Mouse (Mus musculus): ENCODE results near the gene Jag2.
A peak's percentile ranks its signal among the peaks of the same experiment; 100 is the strongest.

Jag2 gene

DNA sequence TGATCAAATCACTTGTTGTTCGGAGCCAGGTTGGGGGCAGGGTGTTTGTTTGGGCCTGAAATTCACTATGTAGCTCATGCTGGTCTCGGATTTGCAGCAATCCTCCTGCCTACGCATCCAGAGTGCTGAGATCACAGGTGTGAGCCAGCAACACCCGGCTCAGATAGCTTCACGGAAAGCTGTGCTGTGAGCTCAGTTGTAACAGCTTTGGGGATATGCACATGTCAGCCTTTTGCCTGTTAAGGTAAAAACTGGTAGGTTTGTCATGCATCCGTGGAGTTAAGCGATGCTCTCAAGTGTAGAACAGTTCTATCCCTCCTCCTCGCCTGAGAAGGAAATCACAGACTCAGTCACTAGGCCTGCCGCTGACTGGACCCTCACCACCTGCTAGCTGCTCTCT lies 28.9 kb downstream of the Jag2 start:
- DNase-seq (ENCODE audit: low spot score): no peak

DNA sequence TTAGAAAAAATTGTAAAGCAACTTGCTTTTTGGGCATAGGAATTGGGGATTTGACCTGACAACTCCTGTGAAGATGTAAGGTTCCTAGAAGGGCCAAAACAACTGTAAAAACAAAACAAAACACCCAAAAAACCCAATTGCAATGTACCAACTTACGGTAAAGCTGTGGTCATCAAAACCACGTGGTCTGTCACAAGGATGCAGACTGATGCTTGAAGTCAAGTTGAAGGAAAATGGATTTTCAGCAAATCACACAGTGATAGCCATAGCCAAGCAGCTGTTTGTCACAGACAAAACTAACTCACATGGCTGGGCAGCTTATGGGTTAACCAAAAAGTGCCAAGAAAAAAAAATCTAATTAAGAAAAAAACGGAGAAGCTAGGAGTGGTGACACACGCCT lies 30.6 kb downstream of the Jag2 start:
- no peak for DNase-seq (ENCODE audit: low spot score)

DNA sequence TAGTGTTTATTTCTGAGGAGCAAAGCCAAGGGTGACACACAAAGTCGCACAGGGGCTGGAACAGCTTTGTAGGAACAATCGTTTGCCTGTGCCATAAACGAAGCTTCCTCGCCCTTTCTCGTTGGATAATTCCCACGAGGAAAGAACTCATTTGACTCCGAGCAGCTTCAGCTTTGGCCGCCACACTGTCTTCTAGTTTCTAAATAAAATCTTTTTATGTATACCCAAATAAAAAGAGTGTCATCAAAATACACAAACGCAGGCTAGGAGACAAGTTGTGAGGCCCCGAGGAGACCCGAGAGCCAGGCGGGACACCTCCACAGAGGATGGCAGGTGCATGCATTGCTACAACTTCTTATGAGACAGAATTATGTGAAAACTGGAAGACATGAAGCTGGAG lies 31.2 kb downstream of the Jag2 start:
- DNase-seq (ENCODE audit: low spot score): no peak

DNA sequence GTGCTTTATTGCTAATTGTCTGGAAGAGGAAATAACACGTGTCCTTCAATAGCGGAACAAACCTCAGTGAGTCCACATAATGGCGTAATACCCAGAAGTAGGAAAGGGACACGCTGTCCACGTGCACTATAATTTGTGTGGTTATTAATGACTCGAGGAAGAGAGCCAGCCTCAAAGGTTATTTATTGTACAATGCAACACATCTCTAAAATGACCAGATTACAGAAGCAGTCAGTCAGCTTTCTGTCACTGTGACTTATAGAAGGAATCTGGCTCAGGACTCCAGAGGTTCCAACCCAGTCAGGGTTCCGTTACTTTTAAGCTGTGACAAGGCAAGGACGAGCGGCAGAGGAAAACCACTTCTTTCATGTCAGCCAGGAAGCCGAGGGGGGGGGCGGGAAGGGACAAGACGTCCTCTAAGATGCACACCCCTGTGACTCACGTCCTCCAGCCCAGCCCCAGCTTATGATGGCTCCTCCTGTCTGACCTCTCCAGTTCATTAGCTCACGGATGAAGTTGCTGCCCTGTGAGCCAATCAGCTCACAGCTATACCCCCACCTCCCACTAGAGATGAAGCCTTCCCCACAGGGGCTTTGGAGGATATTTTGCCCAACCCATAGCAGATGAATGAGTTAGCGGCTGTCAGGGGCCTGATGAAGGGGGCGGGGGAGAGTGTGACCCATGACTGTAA lies 31.9 kb downstream of the Jag2 start:
- peak; percentile 82 for DNase-seq (ENCODE audit: low spot score)

DNA sequence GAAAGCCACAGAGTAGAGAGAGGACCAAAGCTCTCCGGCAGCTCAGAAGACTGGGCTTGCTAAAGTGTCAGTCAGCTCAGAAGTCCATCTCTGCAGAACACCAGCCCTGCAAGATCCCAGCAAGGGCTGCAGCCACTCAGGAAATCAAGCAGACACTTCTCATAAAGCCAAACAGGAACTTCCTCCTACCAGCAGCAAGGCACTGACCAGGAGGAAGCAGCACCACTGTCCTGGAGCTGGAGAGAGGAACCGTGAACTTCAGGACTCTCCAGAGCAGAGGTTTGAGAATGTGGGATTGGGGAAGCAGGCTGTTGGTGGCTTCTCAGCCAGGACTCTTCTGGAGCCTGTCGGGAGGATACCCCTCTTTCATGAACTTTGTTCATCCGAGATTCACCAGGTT lies 34.6 kb downstream of the Jag2 start:
- no peak for DNase-seq (ENCODE audit: low spot score)

DNA sequence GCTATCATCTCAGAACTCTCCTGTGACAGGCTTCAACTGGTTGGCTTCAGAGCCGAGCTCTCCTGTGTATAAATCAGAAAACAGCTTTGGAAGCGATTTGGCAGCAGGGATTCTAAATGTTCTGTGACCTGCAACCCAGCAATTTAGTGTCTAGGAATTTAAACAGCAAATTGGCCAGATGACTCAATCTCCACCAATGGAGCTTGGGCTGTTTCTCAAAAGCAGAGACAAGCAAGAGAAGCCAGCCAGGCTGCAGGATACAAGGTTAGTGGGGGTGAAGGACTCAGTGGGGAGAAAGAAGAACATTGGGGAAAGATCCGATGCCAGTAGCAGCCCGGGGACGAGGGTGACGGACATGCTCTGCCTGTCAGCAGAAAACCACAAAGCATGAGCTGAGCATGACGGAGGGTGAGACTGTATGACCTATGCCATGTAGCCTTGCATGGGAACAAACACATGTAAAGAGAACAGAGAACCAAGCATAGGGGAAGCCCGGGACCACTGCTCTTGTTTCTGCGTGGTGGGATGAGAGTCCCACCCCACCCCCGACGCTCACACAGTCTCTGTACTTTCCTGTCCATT lies 35.2 kb downstream of the Jag2 start:
- DNase-seq (ENCODE audit: low spot score): no peak

DNA sequence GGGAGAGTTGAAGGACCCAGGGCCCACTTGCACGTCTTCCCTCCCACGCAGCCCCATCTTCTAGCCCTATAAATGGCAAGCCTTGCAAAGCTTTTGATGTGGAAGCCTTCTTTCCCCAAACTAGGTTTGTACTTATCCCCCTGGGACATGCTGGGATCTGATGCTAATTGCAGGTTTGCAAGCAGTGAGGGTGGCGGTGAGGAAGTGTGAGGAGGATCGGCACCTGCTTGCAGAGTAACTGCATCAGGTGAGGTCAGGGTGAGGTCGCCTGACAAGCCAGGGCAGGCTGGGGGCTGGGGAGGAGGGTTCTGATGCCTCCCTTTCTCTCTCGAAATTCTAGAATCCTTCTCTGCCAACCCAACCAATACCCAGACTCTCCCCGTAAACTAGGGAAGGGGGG lies 44.1 kb downstream of the Jag2 start:
- no peak for DNase-seq (ENCODE audit: low spot score)

DNA sequence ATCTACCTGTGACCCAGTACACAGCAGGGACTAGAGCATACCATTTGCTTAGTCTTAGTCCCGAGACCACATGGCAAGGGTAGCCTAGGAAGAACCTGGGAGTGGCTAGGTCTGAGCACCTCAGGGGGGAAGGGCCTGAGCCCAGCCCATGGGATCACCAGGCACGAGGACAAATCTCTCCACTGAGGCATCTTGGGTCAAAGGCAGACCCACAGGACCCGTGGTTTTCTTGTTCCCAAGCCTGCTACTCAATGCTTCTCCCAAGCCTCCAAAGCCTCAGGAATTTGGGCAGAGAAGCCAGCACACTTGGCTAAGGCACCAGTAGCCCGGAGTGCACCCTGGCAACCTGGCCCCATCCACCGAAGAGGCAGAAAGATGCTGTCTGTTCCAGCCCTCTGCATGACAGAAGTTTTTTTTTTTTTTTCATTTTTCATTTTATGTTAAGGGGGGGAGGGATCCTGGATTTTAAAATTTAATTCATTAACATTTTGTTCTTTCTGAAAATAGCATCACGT lies 48.2 kb downstream of the Jag2 start:
- DNase-seq (ENCODE audit: low spot score): no peak

DNA sequence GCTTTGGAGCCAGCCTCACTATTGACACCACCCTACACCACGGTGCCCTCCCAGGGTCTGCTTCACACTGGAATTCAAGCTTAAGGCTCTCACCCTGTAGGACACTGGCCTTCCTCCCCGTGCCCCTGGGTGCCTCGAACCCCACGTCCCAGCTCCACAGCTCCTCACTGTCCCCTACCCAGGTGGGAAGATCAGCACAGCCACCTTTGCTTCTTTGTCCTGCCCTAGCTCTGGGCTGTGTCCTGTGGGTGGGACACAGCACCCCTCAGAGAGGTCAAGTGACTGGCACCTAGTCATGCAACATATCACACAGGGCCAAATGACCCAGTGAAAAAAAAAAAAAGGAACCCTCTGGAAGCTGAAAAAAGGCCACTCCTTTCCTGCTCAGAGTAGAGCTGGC lies 48.9 kb downstream of the Jag2 start:
- no peak for DNase-seq (ENCODE audit: low spot score)

DNA sequence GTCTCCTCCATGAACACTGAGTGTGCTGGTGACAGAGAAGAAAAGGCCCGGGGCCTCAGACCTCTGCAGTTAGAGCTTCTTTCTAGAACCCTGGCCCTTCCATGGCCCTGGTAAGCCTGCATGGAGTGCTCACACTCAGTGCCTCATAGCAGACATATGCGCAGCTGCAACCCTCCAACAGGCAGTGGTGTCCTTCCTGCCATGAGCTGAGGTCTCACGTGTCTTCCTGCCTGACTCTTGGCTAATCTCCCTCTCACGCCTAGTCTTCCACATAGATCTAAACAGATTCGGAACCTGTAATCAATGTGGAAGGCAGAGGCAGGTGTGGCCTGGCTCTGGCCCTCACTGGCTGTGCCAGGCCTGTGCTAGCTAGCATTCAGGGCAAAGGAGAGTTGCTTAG lies 49.8 kb downstream of the Jag2 start:
- no peak for DNase-seq (ENCODE audit: low spot score)

DNA sequence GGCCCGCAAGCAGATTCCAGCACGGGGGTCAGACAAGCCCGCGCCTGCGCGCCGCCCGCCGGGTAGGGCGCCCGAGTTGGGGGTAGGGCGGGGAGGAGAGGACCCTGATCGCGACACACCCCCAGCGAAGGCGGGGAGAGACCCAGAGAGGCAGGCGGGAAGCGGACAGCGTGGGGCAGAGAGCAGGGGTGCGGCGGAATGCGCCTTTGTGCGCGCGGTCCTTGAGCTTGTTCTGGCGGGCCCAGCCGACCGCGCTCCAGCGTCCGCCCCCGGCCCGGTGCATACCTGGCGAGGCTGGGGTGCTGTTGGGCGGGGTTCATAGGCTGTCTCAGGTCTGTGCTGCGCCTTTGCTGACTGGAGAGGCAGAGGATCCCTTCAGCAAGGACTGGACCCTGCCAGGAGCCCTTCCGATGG lies 52.0 kb downstream of the Jag2 start:
- peak; percentile 12 for DNase-seq (ENCODE audit: low spot score)

DNA sequence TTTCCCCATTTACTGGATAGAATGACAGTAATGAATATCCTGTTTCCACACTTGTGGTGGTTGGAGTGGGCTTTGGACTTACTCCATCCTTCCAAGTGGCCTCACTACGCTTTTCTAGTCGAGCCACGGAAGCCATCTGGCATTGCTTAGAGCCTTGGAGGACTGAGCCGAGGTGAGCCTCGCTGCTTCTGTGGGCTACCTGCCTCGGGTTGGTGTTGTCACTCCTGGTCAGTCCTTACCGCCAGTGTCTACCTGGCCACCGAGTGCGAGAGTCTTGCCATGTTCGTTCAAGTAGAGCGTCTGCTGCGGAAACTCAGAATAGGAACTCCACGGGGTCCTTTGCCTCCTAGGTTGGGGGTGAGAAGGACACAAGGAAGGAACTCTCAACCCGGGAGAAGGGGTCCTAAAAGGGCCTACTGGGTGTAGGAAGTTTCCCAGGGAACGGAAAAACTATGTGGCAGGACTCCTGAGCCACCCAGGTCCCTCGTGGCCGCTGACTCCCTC lies 52.5 kb downstream of the Jag2 start:
- DNase-seq (ENCODE audit: low spot score): peak; percentile 7

DNA sequence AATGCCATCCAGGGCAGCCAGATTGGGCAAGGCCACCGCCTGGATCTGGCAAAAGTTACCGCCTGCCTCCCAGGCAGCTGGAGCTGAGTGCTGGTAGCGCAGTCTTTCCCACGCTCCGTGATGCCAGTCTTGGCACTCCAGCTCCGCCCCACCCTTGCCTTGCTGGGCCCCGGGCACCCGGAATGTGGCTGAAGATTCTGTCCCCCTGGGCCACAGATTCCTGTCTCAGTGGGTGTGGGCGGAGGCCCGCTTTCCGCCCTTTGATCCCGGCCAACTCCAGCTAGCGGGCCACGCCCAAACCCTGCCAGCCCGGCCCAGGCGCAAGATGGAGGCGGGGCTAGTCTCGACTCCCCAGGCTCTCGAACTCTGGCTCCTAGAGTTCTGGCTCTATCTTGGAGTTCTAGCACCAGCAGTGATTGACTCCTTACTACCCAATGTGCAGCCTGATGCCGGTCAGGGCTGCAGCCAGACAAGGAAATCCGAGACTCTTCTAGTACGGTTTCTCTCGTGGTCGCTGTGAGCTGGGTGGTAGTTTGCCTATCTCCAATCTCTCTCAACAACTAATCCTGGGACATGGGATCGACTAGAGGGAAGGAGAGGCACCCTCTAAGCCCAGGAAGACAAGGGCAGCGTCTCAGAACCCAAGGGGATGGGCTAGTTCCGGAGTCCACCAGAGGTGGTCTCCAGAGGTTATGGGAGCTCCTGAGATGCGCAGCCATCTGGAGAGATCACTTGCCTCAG lies 53.1 kb downstream of the Jag2 start:
- peak; percentile 33 for DNase-seq (ENCODE audit: low spot score)

DNA sequence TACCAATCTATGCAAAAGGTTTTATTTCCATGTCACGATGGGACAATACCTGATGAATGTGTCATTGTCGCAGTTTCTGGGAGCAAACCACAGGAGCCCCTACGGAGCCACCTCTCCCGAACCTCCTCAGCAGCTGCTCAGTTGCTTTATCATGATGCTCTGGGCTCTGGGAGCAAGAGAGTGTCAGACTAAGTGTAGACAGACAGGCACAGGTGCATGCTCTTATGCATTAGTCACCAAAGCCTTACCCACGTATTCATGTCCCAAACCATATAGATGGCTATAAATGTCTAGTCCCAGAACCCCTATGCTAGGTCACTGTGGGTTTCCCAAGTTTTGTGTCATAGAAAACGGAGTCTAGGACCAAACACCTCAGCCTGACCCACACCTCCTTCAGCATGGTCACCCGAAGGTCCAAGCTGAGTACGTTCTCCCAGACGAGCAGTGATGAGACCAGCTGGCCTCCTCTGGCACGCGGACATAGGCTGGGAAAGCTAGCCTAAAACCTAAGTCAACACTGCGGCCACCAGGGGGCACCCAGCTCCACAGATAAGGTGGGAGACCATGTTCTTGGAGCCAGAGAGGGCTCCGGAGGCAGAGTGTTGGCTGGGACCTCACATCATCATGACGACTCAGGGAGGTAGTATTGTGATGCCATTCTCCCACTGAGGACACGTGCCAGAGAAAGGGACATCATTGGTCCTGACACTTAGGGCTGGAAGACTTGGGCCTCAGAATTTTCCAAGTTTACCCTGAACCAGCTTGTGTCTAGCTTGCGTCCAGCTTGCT lies 54.2 kb downstream of the Jag2 start:
- DNase-seq (ENCODE audit: low spot score): peak; percentile 94

DNA sequence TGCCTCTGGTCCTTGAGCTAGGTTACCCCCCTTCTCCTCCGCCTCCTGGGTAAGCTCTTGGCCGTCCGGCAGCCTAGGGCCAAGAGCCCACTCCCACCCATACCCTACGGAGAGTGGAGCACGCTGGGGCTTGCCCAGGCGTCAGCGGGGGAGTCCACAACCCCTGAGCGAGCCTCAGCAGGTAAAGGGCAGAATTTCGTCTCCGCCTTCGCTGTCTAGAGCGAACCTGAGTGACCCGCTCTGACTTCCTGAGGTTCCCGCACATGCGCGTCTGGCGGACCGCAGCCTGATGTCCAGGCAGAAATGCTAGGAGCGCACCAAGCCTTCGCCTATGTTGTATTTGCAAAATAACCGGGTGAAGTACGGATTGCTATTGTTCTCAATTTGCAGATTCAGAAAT lies 55.4 kb downstream of the Jag2 start:
- no peak for DNase-seq (ENCODE audit: low spot score)

DNA sequence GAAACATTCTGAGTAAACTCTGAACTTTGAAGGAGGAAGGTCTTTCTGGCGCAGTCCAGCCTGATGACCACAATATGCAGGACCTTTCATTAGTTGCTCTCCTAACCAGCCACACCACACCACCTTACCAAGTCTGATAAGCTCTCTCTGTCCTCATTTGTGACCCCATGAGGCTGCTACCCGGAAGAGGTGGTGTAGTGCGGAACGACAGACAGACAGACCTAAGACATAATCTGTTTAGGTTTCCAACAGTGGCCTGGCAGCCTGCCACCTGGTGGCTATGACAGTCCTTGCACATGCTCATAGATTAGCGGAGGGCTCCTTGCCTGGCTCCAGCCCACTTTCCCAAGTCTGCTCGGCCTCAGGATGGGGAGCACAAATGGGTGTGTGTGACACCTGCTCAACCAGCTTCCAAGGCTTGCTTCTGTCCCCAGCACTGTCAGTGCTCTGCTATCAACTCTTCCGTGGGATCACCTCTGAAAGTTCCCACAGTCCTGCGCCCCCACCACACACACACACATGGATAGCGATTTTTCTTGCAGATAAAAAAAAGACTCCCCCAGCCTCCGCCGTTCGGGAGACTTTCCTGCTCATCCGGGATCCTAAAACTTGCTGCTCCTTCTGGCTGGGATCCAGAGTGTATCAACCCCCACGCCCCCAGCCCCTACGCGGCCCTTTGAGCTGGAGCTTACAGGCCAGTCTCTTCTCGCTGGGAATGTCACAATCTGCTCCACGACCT lies 56.0 kb downstream of the Jag2 start:
- peak; percentile 87 for DNase-seq (ENCODE audit: low spot score)

DNA sequence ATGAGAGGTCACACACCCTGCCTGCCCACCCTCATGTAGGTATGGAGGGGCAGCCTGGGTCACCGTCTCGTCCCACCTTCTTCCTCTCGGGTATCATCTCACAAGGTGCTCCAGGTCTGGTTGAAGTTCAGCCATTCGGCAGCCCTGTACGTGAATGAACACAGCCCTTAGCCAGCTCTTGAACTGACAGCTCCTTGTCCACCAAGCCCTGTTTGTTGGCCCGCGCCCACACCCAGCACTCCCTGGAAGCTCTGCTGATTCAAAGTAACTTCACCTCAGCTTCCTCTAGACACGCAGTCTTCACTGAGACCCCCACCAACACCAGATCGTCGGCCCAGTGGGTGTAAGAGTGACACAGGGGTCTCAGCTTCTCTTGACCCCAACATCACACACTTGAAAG lies 56.6 kb downstream of the Jag2 start:
- no peak for DNase-seq (ENCODE audit: low spot score)

DNA sequence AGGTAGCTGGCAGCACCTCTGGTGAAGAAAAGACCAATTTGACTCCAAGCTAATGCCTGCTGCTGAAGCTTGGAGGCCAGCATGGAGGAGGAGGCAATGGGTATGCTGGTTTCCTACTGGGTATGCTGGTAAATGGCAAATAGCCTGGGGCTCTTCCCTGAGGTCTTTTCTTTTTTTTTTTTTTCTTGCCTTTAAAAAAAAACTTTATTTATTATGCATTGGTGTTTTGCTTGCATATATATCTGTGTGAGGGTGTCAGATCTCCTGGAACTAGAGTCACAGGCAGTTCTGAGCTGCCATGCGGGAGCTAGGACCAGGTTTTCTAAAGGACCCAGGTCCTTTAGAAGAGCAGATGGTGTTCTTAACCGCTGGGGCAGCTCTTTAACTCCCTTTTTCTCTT lies 58.3 kb downstream of the Jag2 start:
- DNase-seq (ENCODE audit: low spot score): no peak

DNA sequence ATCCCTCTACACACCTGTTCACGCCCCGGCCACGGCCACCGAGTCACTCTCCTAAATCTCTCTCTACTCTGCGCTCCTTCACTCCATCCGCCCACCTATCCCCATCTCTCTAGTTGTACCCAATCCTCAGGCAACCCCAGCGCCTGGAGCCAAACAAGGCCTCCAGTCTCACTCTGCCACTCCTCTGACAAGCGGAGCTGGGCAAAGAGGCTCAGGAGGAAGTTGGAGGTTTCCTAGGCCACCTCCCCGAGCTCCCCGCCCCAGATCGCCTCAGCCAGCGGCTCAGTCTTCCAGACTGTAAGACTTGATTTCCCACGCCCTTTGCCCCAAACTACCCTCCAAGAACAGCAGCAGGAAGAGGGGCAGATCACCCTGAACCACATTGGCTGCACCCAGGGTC lies 58.8 kb downstream of the Jag2 start:
- no peak for DNase-seq (ENCODE audit: low spot score)

DNA sequence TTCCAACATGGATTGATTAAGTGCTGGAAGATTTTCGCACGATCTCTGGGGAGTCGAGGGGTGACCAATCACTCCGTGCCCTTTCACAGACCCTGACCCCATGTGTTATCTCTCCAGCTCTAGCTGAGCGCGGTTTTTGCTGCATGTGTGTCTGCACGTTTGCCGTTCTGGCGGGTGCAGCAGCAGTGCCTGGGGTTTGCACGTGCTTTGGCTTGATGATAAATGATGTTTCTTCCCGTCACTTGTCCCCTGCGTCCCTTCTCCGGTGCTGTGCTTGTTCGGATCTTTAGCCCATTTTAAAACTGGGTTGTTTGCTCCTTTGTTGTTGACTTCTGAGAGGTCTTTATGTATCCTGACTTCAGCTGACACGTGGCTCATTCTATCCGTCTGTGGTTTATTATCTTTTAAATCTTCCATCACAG lies 59.8 kb downstream of the Jag2 start:
- peak; percentile 10 for DNase-seq (ENCODE audit: low spot score)

Measured in retina, embryonic 14.5 days (tissue).